Mouse (Mus musculus) lung, postnatal 25 days (tissue): ENCODE measurements around the gene Ndufa12.

ENCODE experiments used
- DNase-seq: peaks from one replicate; pipeline ENCODE4 v3.0.0; 2022; ENCODE audit warnings: low spot score

Gene Ndufa12

GRCm38 (mm10) chr10:94230172-94230981 is 31.9 kb downstream of the Ndufa12 start:
- DNase-seq = no peak

- DNase-seq = no peak
Measured at GRCm38 (mm10) chr10:94231025-94231424, 32.5 kb downstream of the Ndufa12 start.

GRCm38 (mm10) chr10:94235200-94235599 is 36.7 kb downstream of the Ndufa12 start:
- no peak for DNase-seq

- no peak for DNase-seq
Measured at GRCm38 (mm10) chr10:94241346-94241745, 42.8 kb downstream of the Ndufa12 start.

GRCm38 (mm10) chr10:94247748-94248349 is 49.3 kb downstream of the Ndufa12 start:
- DNase-seq = no peak

- DNase-seq = no peak
Measured at GRCm38 (mm10) chr10:94249575-94250456, 51.3 kb downstream of the Ndufa12 start.

- no peak for DNase-seq
Measured at GRCm38 (mm10) chr10:94253260-94253807, 54.8 kb downstream of the Ndufa12 start.

- DNase-seq = no peak
Measured at GRCm38 (mm10) chr10:94254766-94255165, 56.2 kb downstream of the Ndufa12 start.

GRCm38 (mm10) chr10:94255744-94256143 is 57.2 kb downstream of the Ndufa12 start:
- DNase-seq = no peak

- DNase-seq = no peak
Measured at GRCm38 (mm10) chr10:94256518-94256917, 58.0 kb downstream of the Ndufa12 start.

- DNase-seq = no peak
Measured at GRCm38 (mm10) chr10:94260544-94260943, 62.0 kb downstream of the Ndufa12 start.

GRCm38 (mm10) chr10:94262646-94263045 is 64.1 kb downstream of the Ndufa12 start:
- no peak for DNase-seq

- DNase-seq = no peak
Measured at GRCm38 (mm10) chr10:94263211-94263610, 64.7 kb downstream of the Ndufa12 start.

GRCm38 (mm10) chr10:94265656-94266542 is 67.4 kb downstream of the Ndufa12 start:
- DNase-seq = no peak
